Mouse (Mus musculus): ENCODE measurements at regions not wholly inside any gene's neighbourhood (a gene's known extent, or its start where the extent isn't known, plus 50 kb on each side); places are given as distances from the start of the nearest gene placed in this dataset.

- no peak for TF ChIP-seq CTCF (IDR thresholded peaks at IDR 0.05 in 2 of 3, conservative IDR thresholded peaks at IDR 0.05 in 1 of 3; ENCODE audit: control insufficient read depth in 1 of 3, insufficient read depth in 1 of 3, low read depth in 2 of 3, low read length in 3 of 3, poor library complexity in 1 of 3, severe bottlenecking in 1 of 3)
- TF ChIP-seq MAZ (IDR thresholded peaks at IDR 0.05; ENCODE audit: low read depth, low read length) = no peak
- no peak for TF ChIP-seq TAL1 (IDR thresholded peaks at IDR 0.05; ENCODE audit: low read length)
Measured at GRCm38 (mm10) chr2:45205756-45206155, 88.6 kb upstream of the Zeb2 start.
